Mouse (Mus musculus) stomach, embryonic 14.5 days (tissue): ENCODE data around the gene Abcb5. TPM values are rescaled to one million over a fixed set of nuclear protein-coding genes. Genes with fewer than 3 reads are reported as not detected.
A peak's percentile ranks its signal among the peaks of the same experiment; 100 is the strongest.
"Not testable (repeated sequence)": the region's sequence is repeated elsewhere in the genome, so short reads cannot be mapped to it uniquely, and the experiment has no call there.

ENCODE experiments used
- ATAC-seq: fragments of 200-750 bp; cut with Nextera tagmentation; 2 replicates; pipeline ENCODE4 v1.8.0; 2017; ENCODE audit warnings: low read depth, moderate TSS enrichment; ENCODE audit not compliant: insufficient number of reproducible peaks, insufficient read depth, low FRiP score
- H3K27ac ChIP-seq: fragments of 300-500 bp; sonication (generic); 2 replicates; pipeline ENCODE4 v1.5.1; 2014; ENCODE audit warnings: mild to moderate bottlenecking, low read length, moderate library complexity, mixed read lengths
- H3K27me3 ChIP-seq: fragments of 300-500 bp; sonication (generic); 2 replicates; pipeline ENCODE4 v1.6.1; 2014; ENCODE audit warnings: low read length, control low read depth, mixed read lengths; ENCODE audit not compliant: control insufficient read depth, insufficient read depth
- H3K36me3 ChIP-seq: fragments of 300-500 bp; sonication (generic); 2 replicates; pipeline ENCODE4 v1.6.1; 2014; ENCODE audit warnings: mild to moderate bottlenecking, control low read depth, low read length, moderate library complexity, mixed read lengths; ENCODE audit not compliant: control insufficient read depth, insufficient read depth
- H3K4me1 ChIP-seq: fragments of 300-500 bp; sonication (generic); 2 replicates; pipeline ENCODE4 v1.6.1; 2014; ENCODE audit warnings: low read length, control low read depth, mixed read lengths; ENCODE audit not compliant: control insufficient read depth, insufficient read depth
- H3K4me2 ChIP-seq: fragments of 300-500 bp; sonication (generic); replicated peaks from 2 replicates; pipeline ENCODE4 v1.6.1; 2014; ENCODE audit warnings: low read depth, low read length, control low read depth
- H3K4me3 ChIP-seq: fragments of 300-500 bp; sonication (generic); 2 replicates; pipeline ENCODE4 v1.5.1; 2014; ENCODE audit warnings: low read depth, low read length, control low read depth
- H3K9ac ChIP-seq: fragments of 300-500 bp; sonication (generic); replicated peaks from 2 replicates; pipeline ENCODE4 v1.6.1; 2014; ENCODE audit warnings: low read depth, mild to moderate bottlenecking, control low read depth, low read length, moderate library complexity, mixed read lengths
- H3K9me3 ChIP-seq: fragments of 300-500 bp; sonication (generic); 2 replicates; pipeline ENCODE4 v1.6.1; 2016; ENCODE audit warnings: low read depth, low read length, control low read depth; ENCODE audit not compliant: control insufficient read depth
- WGBS: fragments of 180-500 bp; shearing (Covaris S2); extraction: QIAGEN DNeasy Blood & Tissue Kit; methylation state at CpG from one replicate; pipeline ENCODE4 v1.1.7; 2014; 5-methylcytosine and 5-hydroxymethylcytosine counted together
- polyA plus RNA-seq: library from polyadenylated mRNA; unstranded; fragments of >200 nt; fragmentation: Nextera tagmentation; extraction: Ambion mirVana; gene quantifications from 2 replicates; pipeline ENCODE4 v1.2.1, GENCODE M21; 2014

Gene Abcb5
- not detected in 2 replicates for polyA plus RNA-seq

DNA sequence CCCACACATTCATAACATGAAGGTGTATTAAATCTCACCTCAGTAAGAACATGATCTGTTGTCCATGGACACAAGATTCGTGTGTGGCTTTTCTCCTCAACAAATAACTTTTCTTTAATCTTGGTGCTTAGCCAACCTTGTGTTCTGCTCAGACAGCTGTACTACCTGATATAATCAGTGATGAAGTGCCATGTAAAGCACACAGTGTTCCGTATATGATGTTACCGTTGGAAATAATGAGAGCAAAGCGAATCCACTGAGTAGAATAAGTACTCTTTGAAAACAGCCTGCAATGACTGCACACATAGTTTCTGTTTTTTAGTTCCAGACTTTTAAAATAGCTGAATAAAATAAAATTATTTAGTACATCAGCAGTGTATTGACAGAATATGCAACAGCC lies at the start of gene Abcb5:
Gene Abcb5, minus strand, starts transcription at position 101 of the 400 bp plus-strand sequence.
- Histone ChIP-seq H3K9me3 (no peaks in the 10 kb centered on the region), H3K4me1 (no peaks in the 10 kb centered on the region), H3K27me3 (no peaks in the 10 kb centered on the region), H3K9ac (no peak within 1 kb of the TSS), H3K27ac (no peak within 1 kb of the TSS), H3K4me2 (no peak within 1 kb of the TSS), H3K4me3 (no peak within 1 kb of the TSS), H3K36me3 (no peaks in the 10 kb centered on the region)
- no peak for ATAC-seq
- WGBS = 74% methylated on average over 4 of the region's 4 CpGs

DNA sequence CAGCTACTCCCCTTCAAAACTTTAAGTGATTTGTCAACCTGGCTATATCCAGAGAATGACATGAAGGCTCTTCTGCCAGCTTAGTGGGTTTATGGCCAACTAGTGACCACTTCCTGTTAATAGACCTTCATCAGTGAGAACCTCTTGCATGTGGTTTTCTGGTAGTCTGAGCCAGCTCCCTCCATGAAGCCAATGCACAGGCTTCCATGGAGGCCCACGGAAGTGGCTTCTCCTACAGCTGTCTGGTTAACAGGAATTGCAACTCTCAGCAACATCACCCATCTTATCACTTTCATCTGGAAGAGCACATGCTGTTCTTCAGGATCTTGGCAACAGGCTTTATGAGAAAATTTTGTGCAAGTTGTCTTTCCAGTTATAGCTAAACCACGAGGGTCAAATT lies 33.0 kb upstream of the Abcb5 start:
- no peaks in the 10 kb centered on the region for H3K4me1 ChIP-seq
- no peaks in the 10 kb centered on the region for H3K9me3 ChIP-seq
- H3K4me2 ChIP-seq = no peak overlapping the region
- WGBS = 74% methylated on average over 2 of the region's 2 CpGs
- no peak for ATAC-seq
- no peak overlapping the region for H3K9ac ChIP-seq
- H3K27me3 ChIP-seq = no peaks in the 10 kb centered on the region
- H3K4me3 ChIP-seq = no peak overlapping the region
- H3K36me3 ChIP-seq = no peaks in the 10 kb centered on the region
- H3K27ac ChIP-seq = no peak overlapping the region

DNA sequence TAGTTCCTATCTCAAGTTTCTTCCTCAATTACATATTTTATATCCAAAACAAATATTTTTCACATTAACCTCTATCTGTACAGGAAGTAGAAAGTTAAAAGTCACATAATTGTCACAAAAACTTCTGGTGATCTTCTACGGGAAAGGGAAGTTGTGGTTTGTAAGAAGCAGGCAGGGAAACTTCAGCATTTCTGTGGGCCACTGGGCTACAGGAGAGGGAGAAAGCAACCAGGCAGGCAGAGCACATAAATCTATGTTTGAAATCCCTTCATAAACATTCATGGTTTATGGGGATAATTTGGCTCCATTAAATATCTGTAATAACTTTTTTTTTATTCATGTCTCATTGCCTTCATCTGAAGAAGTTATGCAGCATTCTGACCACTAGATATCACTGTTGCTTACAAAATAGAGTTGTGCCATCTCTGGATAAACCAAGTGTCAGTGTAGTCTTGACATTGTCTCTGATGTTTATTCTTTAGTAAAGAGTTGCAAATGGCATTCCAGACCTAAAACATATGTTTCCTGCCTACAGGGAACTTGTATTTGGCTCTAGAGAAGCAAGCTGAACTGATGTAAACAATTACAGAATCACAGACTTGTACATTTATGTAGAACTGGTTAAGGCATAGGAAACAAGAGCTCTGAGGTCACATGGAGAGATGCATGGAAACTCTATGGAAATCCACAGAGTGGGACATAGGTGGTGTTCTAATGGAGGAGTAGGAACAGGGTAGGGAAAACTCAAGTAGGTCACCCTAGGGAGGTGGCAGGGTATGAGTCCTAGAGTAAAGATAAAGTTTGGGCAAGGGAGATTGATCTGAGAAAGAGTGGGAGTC lies 28.3 kb upstream of the Abcb5 start:
- Histone ChIP-seq H3K4me3 (no peak overlapping the region), H3K36me3 (no peaks in the 10 kb centered on the region), H3K27me3 (no peaks in the 10 kb centered on the region), H3K4me2 (no peak overlapping the region), H3K9ac (no peak overlapping the region), H3K27ac (peak overlapping the region; percentile 13; the same call in 1 of the 2 replicates), H3K4me1 (no peaks in the 10 kb centered on the region), H3K9me3 (no peaks in the 10 kb centered on the region)
- 0 out of 2 replicates have a peak, but pooled peaks have one; percentile 6 for ATAC-seq
- WGBS = 53% methylated on average over 1 of the region's 1 CpGs

DNA sequence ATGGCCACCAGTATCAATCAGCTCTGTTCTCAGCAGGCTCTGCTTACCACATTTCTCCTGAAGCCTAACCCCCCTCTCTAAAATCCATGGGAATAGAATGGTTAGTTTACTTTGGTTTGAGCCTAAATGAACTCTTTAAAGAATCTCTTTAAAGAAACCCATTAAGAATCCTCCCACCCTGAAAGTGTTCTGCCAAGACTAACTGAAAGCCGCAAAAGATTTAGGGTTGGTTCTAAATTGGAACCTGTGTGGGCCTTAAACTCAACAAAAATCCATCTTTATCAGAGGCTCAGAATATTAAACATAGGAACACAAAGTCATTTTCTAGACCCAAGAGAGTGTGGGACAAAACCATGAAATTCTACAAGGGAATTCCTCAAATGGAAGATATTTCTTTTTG lies 18.6 kb upstream of the Abcb5 start:
- H3K27me3 ChIP-seq = no peaks in the 10 kb centered on the region
- no peaks in the 10 kb centered on the region for H3K36me3 ChIP-seq
- H3K9ac ChIP-seq = no peak overlapping the region
- WGBS = 62% methylated on average over 1 of the region's 1 CpGs
- no peak overlapping the region for H3K4me3 ChIP-seq
- no peaks in the 10 kb centered on the region for H3K4me1 ChIP-seq
- H3K27ac ChIP-seq = no peak overlapping the region
- no peak overlapping the region for H3K4me2 ChIP-seq
- no peak for ATAC-seq
- no peaks in the 10 kb centered on the region for H3K9me3 ChIP-seq

DNA sequence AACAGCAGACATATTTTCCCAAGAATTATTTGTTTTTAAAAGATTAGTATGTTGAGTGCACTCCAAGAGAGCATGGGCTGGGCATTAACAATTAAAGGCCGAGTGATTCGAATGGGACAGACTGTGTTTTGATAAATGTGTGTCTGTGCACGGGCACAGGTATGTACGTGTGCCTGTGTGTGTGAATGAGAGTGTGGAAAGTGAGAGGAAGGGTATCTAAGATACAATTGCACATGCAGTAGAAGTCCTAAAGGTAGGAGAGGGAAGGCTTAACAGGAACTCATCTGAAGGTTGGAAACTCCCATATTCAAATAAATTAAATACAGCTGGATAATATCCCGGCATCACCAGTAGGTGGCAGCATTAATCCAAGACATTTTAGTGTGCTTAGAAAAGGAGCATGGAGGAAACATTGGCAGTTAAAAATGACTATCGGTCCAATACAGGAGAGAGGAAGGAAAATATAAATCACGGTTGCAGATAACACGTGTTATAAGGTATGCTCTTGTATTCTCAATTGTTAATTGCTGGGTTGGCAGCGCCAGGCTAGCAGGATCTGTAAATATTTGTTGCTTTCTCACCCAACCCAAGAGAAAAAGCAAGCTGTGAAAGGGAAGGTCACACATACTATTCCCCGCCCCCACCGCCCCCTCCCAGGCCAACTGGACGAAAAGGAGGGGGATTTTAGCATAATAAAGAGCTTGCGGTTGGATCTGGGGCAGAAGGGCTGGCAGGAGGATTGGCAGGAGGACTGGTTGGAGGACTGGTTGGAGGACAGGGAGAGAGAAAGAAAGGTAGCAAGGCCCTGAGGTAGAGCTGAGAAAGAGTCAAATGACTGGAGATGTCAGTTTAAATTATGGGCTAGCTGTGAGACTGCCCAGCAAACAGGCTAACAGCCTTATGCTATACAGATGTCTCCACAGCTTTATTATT lies 35.6 kb downstream of the Abcb5 start:
- Histone ChIP-seq H3K4me2 (peak overlapping the region; percentile 32), H3K27me3 (no peaks in the 10 kb centered on the region), H3K4me3 (no peak overlapping the region), H3K36me3 (no peaks in the 10 kb centered on the region), H3K27ac (no peak overlapping the region), H3K9me3 (no peaks in the 10 kb centered on the region), H3K9ac (no peak overlapping the region), H3K4me1 (peaks cover 2% of the 10 kb centered on the region; the same call in 1 of the 2 replicates)
- peak; percentile 28; the same call in 1 of the 2 replicates for ATAC-seq
- 20% methylated on average over 13 of the region's 13 CpGs for WGBS

DNA sequence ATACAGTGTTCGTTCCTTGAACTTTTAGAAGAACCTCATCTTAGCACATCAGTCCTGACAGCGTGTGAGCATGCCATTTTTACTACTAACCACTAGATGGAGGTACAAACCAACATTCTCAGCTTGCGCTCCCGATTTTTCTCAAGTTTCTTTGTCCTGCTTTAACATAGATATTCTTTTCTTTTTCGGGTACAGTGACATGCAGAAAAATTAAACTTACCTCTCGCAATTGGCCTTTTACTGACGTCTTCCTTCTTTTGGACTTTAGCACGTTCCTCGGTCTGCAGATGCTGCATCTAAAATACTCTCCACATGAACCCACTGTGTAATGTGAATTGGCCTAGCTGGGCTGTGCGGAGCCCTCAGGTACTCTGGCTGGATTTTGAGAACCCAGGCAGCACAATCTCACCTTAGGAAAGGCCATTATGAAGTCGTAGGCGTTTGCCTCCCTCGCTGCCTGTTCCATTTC lies 39.4 kb downstream of the Abcb5 start:
- H3K9me3 ChIP-seq = no peaks in the 10 kb centered on the region
- 18% methylated on average over 13 of the region's 13 CpGs for WGBS
- ATAC-seq = no peak
- H3K36me3 ChIP-seq = no peaks in the 10 kb centered on the region
- no peak overlapping the region for H3K27ac ChIP-seq
- H3K4me2 ChIP-seq = no peak overlapping the region
- H3K9ac ChIP-seq = no peak overlapping the region
- H3K27me3 ChIP-seq = no peaks in the 10 kb centered on the region
- H3K4me1 ChIP-seq = peaks cover 2% of the 10 kb centered on the region; the same call in 1 of the 2 replicates
- H3K4me3 ChIP-seq = no peak overlapping the region

DNA sequence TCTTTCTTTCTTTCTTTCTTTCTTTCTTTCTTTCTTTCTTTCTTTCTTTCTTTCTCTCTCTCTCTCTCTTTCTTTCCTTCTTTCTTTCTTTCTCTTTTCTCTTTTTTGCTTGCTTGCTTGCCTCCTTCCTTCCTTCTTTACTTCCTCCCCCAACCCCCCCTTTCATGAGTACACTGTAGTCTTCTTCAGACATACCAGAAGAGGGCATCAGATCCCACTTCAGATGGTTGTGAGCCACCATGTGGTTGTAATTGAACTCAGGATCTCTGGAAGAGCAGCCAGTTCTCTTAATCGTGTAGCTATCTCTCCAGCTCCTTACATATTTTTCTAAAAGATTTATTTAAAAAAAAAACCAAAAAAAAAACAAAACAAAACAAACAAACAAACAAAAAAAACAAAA lies 42.3 kb downstream of the Abcb5 start:
- not testable (repeated sequence) for H3K4me1 ChIP-seq, H3K27me3 ChIP-seq
- 50% methylated on average over 1 of the region's 1 CpGs for WGBS

DNA sequence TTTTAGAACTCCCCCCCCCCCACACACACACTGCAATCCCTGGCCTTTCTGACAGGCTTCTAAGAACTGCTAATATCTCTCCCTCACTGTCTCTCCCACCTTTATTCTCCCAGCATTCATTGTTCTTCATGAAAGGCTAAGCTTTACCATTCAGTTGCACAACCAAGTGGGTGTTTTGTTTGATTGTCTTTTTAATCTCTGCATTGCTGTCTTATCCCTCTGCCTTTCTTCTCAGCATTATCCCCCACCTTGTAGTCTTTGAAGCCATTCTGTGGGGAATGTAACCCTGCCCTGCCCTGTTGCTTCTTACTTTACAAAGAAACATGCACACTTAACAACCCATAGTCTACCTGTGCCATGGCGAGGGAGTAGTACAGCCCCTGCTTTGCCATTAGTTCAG lies 48.5 kb downstream of the Abcb5 start:
- Histone ChIP-seq H3K9me3 (no peaks in the 10 kb centered on the region), H3K36me3 (no peaks in the 10 kb centered on the region), H3K4me3 (no peak overlapping the region), H3K27ac (no peak overlapping the region), H3K27me3 (no peaks in the 10 kb centered on the region), H3K4me2 (no peak overlapping the region), H3K4me1 (no peaks in the 10 kb centered on the region), H3K9ac (no peak overlapping the region)
- ATAC-seq = no peak
- 73% methylated on average over 1 of the region's 1 CpGs for WGBS

More for the DNA sequence above, 42.3 kb downstream of the Abcb5 start:
- not testable (repeated sequence) for H3K36me3 ChIP-seq, ATAC-seq, H3K9me3 ChIP-seq, H3K4me2 ChIP-seq, H3K27ac ChIP-seq, H3K4me3 ChIP-seq, H3K9ac ChIP-seq
